ENCODE assay signal across 34 mouse cellular contexts in the genomic region with DNA sequence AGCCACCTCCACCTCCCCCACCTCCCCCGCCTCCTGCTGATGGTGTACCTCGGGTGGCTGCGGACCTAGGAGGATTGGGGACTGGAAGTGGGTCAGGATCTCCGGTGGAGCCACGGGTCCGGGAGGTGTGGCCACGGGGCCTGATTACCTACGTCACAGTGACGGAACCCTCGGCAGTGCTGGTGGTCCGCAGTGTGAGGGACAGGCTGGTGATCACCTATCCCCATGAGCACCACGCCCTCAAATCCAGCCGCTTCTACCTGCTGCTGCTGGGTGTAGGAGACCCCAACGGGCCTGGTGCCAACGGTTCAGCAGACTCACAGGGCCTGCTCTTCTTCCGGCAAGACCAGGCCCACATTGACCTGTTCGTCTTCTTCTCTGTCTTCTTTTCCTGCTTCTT. TPM values are rescaled to one million over a fixed set of nuclear protein-coding genes. Genes with fewer than 3 reads are reported as not detected.
"Had no signal": no experiment of that assay in that cellular context is flagged by ENCODE, and none has a peak within 500 bp of the region (broad histone marks: within the 10 kb centered on the region; RNA-seq: fewer than 3 reads in every experiment).

No protein-coding gene starts in this region.

- H3K9ac ChIP-seq: heart, embryonic 13.5 days; heart, embryonic 15.5 days; hindbrain, embryonic 12.5 days; hindbrain, embryonic 13.5 days; hindbrain, embryonic 14.5 days; hindbrain, embryonic 15.5 days; intestine, embryonic 15.5 days; kidney, embryonic 15.5 days had no signal

- H3K9me3 ChIP-seq: heart, embryonic 13.5 days; heart, embryonic 15.5 days; hindbrain, embryonic 10.5 days; hindbrain, embryonic 12.5 days; hindbrain, embryonic 13.5 days; hindbrain, embryonic 15.5 days; intestine, embryonic 15.5 days; kidney, embryonic 15.5 days had no signal

- H3K4me2 ChIP-seq: heart, embryonic 13.5 days; heart, embryonic 15.5 days; hindbrain, embryonic 12.5 days; hindbrain, embryonic 13.5 days; hindbrain, embryonic 14.5 days; hindbrain, embryonic 15.5 days; intestine, embryonic 15.5 days; kidney, embryonic 15.5 days had no signal

- H3K4me3 ChIP-seq: heart, embryonic 13.5 days; heart, embryonic 15.5 days; hindbrain, embryonic 10.5 days; hindbrain, embryonic 12.5 days; hindbrain, embryonic 13.5 days; hindbrain, embryonic 15.5 days; intestine, embryonic 15.5 days; kidney, embryonic 15.5 days; layer of hippocampus, adult 2 months; left cerebral cortex, adult 2 months had no signal

- ATAC-seq: hindbrain, embryonic 16.5 days; hindbrain, postnatal 0 days; inflammation-experienced regulatory T-cells, adult 6 months; intestine, embryonic 15.5 days; intestine, embryonic 16.5 days had no signal

- H3K27ac ChIP-seq: heart, embryonic 13.5 days; heart, embryonic 15.5 days; hindbrain, embryonic 12.5 days; hindbrain, embryonic 13.5 days; hindbrain, embryonic 14.5 days; hindbrain, embryonic 15.5 days; hindbrain, postnatal 0 days; intestine, embryonic 15.5 days; kidney, embryonic 15.5 days; kidney, postnatal 0 days; layer of hippocampus, adult 2 months; left cerebral cortex, adult 2 months had no signal

- DNase-seq: heart, postnatal 14 days; heart, postnatal 36 days; kidney, adult 11 months; kidney, adult 18-20 months; kidney, adult 2 months; kidney, adult 8-10 months; kidney, adult 9 months; kidney, postnatal 10 days; kidney, postnatal 14 days; layer of hippocampus, adult 9-11 months; layer of hippocampus, postnatal 36 days had no signal

RNA-seq across cellular contexts. Expression of a gene that starts 5.9 kb away (rescaled TPM):
- polyA plus RNA-seq: heart, embryonic 13.5 days; heart, embryonic 14.5 days; heart, postnatal 0 days; hindbrain, embryonic 10.5 days; hindbrain, embryonic 11.5 days; hindbrain, embryonic 12.5 days; hindbrain, embryonic 13.5 days; hindbrain, embryonic 14.5 days; hindbrain, embryonic 15.5 days; inflammation-experienced regulatory T-cells, adult 6 months; intestine, embryonic 14.5 days; kidney, adult 2 months; kidney, embryonic 14.5 days; kidney, embryonic 16.5 days; kidney, postnatal 0 days; large intestine, adult 2 months had no signal

RNA-seq across cellular contexts. Expression of a gene that starts 49.1 kb away (rescaled TPM):
- polyA plus RNA-seq: hindbrain, embryonic 11.5 days; inflammation-experienced regulatory T-cells, adult 6 months; intestine, embryonic 14.5 days; intestine, embryonic 15.5 days had no signal

RNA-seq across cellular contexts. Expression of a gene that starts 57.7 kb away (rescaled TPM):
- polyA plus RNA-seq: heart, postnatal 0 days; inflammation-experienced regulatory T-cells, adult 6 months had no signal
